Mouse (Mus musculus): ENCODE data around the gene Ndufs1.

Gene Ndufs1

DNA sequence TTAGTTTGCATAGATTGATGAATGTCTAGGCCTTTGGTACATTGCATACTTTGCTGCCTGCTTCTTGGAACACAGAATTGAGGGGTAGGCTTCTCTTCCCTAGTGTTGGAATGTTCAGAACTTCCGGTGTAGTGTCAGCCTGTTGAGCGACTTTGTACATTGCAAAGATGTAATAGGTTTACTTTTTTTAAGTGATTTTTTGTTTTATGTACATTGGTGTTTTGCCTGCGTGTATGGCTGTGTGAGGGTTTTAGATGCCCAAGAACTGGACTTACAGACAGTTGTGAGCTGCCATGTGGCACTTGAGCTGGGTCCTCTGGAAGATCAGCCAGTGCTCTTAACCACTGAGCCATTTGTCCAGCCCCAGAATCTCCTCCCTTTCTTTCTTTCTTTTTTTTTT, 61.1 kb downstream of the Ndufs1 start:
- DNase-seq (ENCODE audit: low read depth, low spot score) = no peak

DNA sequence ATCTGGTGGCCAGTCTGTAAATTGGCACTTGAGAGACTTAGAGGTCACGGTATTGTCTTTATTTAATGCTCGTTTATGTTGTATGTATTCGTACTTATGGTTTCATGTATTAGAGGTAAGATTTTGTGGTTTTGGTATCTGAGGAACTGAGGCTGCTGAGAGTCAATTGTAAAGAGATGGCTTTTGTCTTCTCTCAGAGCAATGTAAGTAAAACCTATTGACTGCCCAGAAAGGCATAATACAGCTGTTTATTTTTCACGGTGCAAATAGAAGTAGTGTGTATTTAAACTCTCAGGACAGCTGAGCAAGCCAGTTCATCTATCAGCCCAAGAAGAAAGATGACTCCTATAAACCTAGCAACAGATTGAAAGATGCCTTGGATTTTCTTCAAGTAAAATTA, 61.5 kb downstream of the Ndufs1 start:
- no peak for DNase-seq (ENCODE audit: low read depth, low spot score)

- DNase-seq (ENCODE audit: low read depth, low spot score) = peak; percentile 66
These were observed 62.4 kb downstream of the Ndufs1 start, which contains the start of gene Ino80d for GRCm38 (mm10) chr1:63114136-63114781. Gene Ino80d, minus strand, starts transcription at chr1:63114667.

GRCm38 (mm10) chr1:63113274-63114135, 63.1 kb downstream of the Ndufs1 start:
- peak; percentile 28 for DNase-seq (ENCODE audit: low read depth, low spot score)

GRCm38 (mm10) chr1:63112865-63113261, 63.8 kb downstream of the Ndufs1 start:
- no peak for DNase-seq (ENCODE audit: low read depth, low spot score)

DNA sequence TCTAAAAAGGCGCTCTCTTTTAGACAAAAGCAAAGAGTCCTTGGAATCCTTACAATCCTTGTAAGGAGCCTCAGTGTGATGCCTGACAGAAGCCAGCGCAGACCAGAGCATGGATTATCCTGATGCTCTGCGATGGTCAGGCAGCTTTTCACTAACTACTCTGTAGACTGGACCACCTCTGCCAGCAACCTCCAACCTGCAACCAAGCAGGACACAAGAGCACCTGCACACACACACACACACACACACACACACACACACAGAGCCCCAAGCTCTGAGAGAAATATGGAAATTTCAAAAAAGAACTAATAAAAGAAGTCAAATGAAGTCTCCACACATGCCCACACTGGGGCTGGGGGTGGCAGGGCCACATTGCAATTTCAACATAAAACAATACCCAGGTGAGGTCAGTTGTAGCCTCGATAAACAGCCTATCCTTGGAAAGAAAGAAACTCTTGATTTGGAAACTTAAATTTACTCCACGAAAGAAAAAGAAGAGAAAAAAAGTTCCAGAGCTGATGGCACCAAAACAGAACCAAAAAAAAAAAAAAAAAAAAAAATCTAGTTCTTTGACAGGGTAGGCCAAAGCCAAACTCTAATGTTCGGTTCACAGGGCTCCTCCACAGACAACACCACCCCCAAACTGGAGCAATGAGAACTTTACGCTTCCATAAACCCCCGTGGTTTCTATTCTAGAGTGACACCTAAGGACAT, 64.3 kb downstream of the Ndufs1 start:
- DNase-seq (ENCODE audit: low read depth, low spot score) = no peak

GRCm38 (mm10) chr1:63110536-63111285, 65.9 kb downstream of the Ndufs1 start:
- DNase-seq (ENCODE audit: low read depth, low spot score) = no peak

GRCm38 (mm10) chr1:63107614-63108327, 68.9 kb downstream of the Ndufs1 start:
- DNase-seq (ENCODE audit: low read depth, low spot score) = no peak

- DNase-seq (ENCODE audit: low read depth, low spot score) = no peak
These were observed 73.7 kb downstream of the Ndufs1 start for GRCm38 (mm10) chr1:63102758-63103451.

DNA sequence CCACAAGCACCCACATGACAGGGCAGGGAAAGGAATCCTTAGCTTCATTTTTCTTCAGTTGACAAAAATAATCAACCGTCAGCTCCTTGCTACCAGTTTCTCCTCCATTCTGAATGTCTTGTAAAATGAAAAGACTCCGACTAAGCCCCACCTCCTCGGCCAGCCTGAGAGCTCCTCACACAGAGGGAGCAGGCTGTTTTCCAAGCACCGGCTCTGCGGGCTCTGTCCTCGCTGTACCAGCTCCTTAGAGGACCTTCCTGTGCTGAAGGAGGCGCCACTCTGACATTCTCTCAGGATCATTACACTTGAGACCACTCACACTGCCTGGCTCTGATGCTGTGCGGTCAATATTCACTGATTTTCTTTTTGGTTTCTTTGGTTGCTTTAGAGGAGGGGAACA, 76.4 kb downstream of the Ndufs1 start:
- DNase-seq (ENCODE audit: low read depth, low spot score) = no peak

GRCm38 (mm10) chr1:63098831-63099230, 77.8 kb downstream of the Ndufs1 start:
- no peak for DNase-seq (ENCODE audit: low read depth, low spot score)

DNA sequence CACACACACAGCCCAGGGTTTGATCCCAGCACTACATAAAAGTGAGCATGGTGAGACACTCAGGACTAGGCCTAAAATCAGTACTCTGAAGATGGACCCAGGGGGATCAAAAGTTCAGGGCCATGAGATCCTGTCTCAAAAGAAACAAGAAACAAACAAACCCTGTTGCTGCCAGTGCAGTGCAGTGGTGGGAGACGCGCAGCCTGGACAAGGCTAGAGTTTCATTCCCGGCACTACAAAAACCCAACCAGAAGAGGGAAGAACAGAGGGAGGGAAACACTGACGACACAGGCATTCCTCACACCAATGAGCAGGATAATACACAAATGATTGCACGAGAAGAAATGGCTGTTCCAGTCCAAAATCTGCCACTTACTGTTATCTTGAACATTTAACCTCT, 80.6 kb downstream of the Ndufs1 start:
- no peak for DNase-seq (ENCODE audit: low read depth, low spot score)

Data from retina, postnatal 7 days (tissue).